Mouse (Mus musculus): ENCODE measurements around the gene Acbd4. TPM values are rescaled to one million over a fixed set of nuclear protein-coding genes. Genes with fewer than 3 reads are reported as not detected.

Acbd4 gene
- polyA plus RNA-seq, 1 experiment from 2014 or later = 9.0 TPM

Other genes with a start within 250 kb of the Acbd4 start
- gene Eftud2, start 220.7 kb upstream of the Acbd4 start, polyA plus RNA-seq (2015; fragmentation: Nextera tagmentation; extraction: Ambion mirVana) = 149 and 151 TPM in 2 replicates
- 2.0 TPM in 2 replicates for gene Ccdc103, start 220.5 kb upstream of the Acbd4 start, polyA plus RNA-seq (2015; fragmentation: Nextera tagmentation; extraction: Ambion mirVana)
- gene Fam187a, start 216.5 kb upstream of the Acbd4 start, polyA plus RNA-seq (2015; fragmentation: Nextera tagmentation; extraction: Ambion mirVana) = not detected in 2 replicates
- gene Gfap, start 200.8 kb upstream of the Acbd4 start, polyA plus RNA-seq (2015; fragmentation: Nextera tagmentation; extraction: Ambion mirVana) = 0.12 and 0.18 TPM in 2 replicates
- 2.4 and 2.6 TPM in 2 replicates for gene Kif18b, start 176.6 kb upstream of the Acbd4 start, polyA plus RNA-seq (2015; fragmentation: Nextera tagmentation; extraction: Ambion mirVana)
- 5.2 and 5.7 TPM in 2 replicates for gene C1ql1, start 155.0 kb upstream of the Acbd4 start, polyA plus RNA-seq (2015; fragmentation: Nextera tagmentation; extraction: Ambion mirVana)
- 37.8 and 44.5 TPM in 2 replicates for gene Nmt1, start 73.5 kb upstream of the Acbd4 start, polyA plus RNA-seq (2015; fragmentation: Nextera tagmentation; extraction: Ambion mirVana)
- gene Dcakd, start 73.3 kb upstream of the Acbd4 start, polyA plus RNA-seq (2015; fragmentation: Nextera tagmentation; extraction: Ambion mirVana) = 164 and 165 TPM in 2 replicates
- 1.5 and 1.9 TPM in 2 replicates for gene Plcd3, start within 50 bp of the Acbd4 start, polyA plus RNA-seq (2015; fragmentation: Nextera tagmentation; extraction: Ambion mirVana)
- gene Hexim1, start 14.5 kb downstream of the Acbd4 start, polyA plus RNA-seq (2015; fragmentation: Nextera tagmentation; extraction: Ambion mirVana) = 3.6 and 4.3 TPM in 2 replicates
- gene Hexim2, start 30.7 kb downstream of the Acbd4 start, polyA plus RNA-seq (2015; fragmentation: Nextera tagmentation; extraction: Ambion mirVana) = 21.3 and 22.3 TPM in 2 replicates
- gene Fmnl1, start 69.4 kb downstream of the Acbd4 start, polyA plus RNA-seq (2015; fragmentation: Nextera tagmentation; extraction: Ambion mirVana) = 3.1 and 3.3 TPM in 2 replicates
- 0.87 and 1.3 TPM in 2 replicates for gene 1700023F06Rik, start 106.9 kb downstream of the Acbd4 start, polyA plus RNA-seq (2015; fragmentation: Nextera tagmentation; extraction: Ambion mirVana)
- 0.40 and 0.58 TPM in 2 replicates for gene Spata32, start 116.8 kb downstream of the Acbd4 start, polyA plus RNA-seq (2015; fragmentation: Nextera tagmentation; extraction: Ambion mirVana)
- 3.2 and 3.4 TPM in 2 replicates for gene Map3k14, start 165.8 kb downstream of the Acbd4 start, polyA plus RNA-seq (2015; fragmentation: Nextera tagmentation; extraction: Ambion mirVana)